Mouse (Mus musculus) limb, embryonic 14.5 days (tissue): Measurements from ENCODE around the gene Qk. TPM values are rescaled to one million over a fixed set of nuclear protein-coding genes. Genes with fewer than 3 reads are reported as not detected.

Experiments used
- ATAC-seq: fragments of 200-750 bp; cut with Nextera tagmentation; 2 replicates; pipeline ENCODE4 v1.8.0; 2017; ENCODE audit warnings: low read depth, moderate number of reproducible peaks, moderate TSS enrichment; ENCODE audit not compliant: low FRiP score
- DNase-seq: peaks from one replicate; pipeline ENCODE4 v3.0.0-alpha.2; 2015; ENCODE audit warnings: low spot score
- H3K27ac ChIP-seq: fragments of 300-500 bp; sonication (generic); replicated peaks from 2 replicates; pipeline ENCODE4 v1.5.1; 2014; ENCODE audit warnings: low read depth, mild to moderate bottlenecking, low read length, moderate library complexity, mixed read lengths
- H3K27me3 ChIP-seq: fragments of 300-500 bp; sonication (generic); 2 replicates; pipeline ENCODE4 v1.6.1; 2014; ENCODE audit warnings: low read length, mixed read lengths; ENCODE audit not compliant: control insufficient read depth, insufficient read depth
- H3K36me3 ChIP-seq: fragments of 300-500 bp; sonication (generic); 2 replicates; pipeline ENCODE4 v1.6.1; 2014; ENCODE audit warnings: mild to moderate bottlenecking, low read length, moderate library complexity, mixed read lengths; ENCODE audit not compliant: control insufficient read depth, insufficient read depth
- H3K4me1 ChIP-seq: fragments of 300-500 bp; sonication (generic); 2 replicates; pipeline ENCODE4 v1.6.1; 2014; ENCODE audit warnings: antibody characterized with exemption, low read length, mixed read lengths; ENCODE audit not compliant: control insufficient read depth, insufficient read depth
- H3K4me2 ChIP-seq: fragments of 300-500 bp; sonication (generic); replicated peaks from 2 replicates; pipeline ENCODE4 v1.6.1; 2014; ENCODE audit warnings: low read depth, mild to moderate bottlenecking, low read length, moderate library complexity; ENCODE audit not compliant: severe bottlenecking
- H3K4me3 ChIP-seq: fragments of 300-500 bp; sonication (generic); replicated peaks from 2 replicates; pipeline ENCODE4 v1.5.1; 2014; ENCODE audit warnings: low read length
- H3K9ac ChIP-seq: fragments of 300-500 bp; sonication (generic); 2 replicates; pipeline ENCODE4 v1.6.1; 2014; ENCODE audit warnings: mild to moderate bottlenecking, low read depth, low read length, moderate library complexity; ENCODE audit not compliant: severe bottlenecking
- H3K9me3 ChIP-seq: fragments of 300-500 bp; sonication (generic); 2 replicates; pipeline ENCODE4 v1.6.1; 2016; ENCODE audit warnings: low read length; ENCODE audit not compliant: control insufficient read depth
- POLR2A ChIP-seq: fragments of 200-500 bp; IDR thresholded peaks from 2 replicates; pipeline ENCODE4 v1.8.0; 2012; ENCODE audit warnings: inconsistent platforms, mild to moderate bottlenecking, moderate library complexity, borderline replicate concordance; ENCODE audit not compliant: insufficient read depth, insufficient read length; ENCODE audit errors: extremely low read depth
- WGBS: fragments of 180-500 bp; shearing (Covaris S2); extraction: QIAGEN DNeasy Blood & Tissue Kit; methylation state at CpG from one replicate; pipeline ENCODE4 v1.1.7; 2014; 5-methylcytosine and 5-hydroxymethylcytosine counted together
- polyA plus RNA-seq, 2 experiments: library from polyadenylated mRNA; depleted of rRNA in 1 of 2; stranded (reverse) in 1 of 2; unstranded in 1 of 2; fragments of >200 nt; fragmentation: Nextera tagmentation in 1 of 2; extraction: Ambion mirVana in 1 of 2; gene quantifications; 2 replicates each; pipeline versions ENCODE4 v1.2.1 to v1.2.3; 2012 to 2014

Gene Qk
- polyA plus RNA-seq, 2 experiments, result 52.7 to 164 TPM

GRCm38 (mm10) chr17:10361882-10362291 lies 42.2 kb upstream of the Qk start:
- ATAC-seq (no peak), DNase-seq (no peak)
- no peak overlapping the region for H3K4me3 ChIP-seq
- no peak for TF ChIP-seq POLR2A
- H3K9me3 ChIP-seq, result no peaks in the 10 kb centered on the region
- H3K4me2 ChIP-seq, result no peak overlapping the region
- H3K36me3 ChIP-seq, result no peaks in the 10 kb centered on the region
- H3K27ac ChIP-seq, result no peak overlapping the region
- WGBS, result 85% methylated on average over 7 of the region's 7 CpGs
- 0 out of 2 replicates have a peak, but pooled peaks cover 2% of the 10 kb centered on the region for H3K4me1 ChIP-seq
- H3K9ac ChIP-seq, result no peak overlapping the region
- no peaks in the 10 kb centered on the region for H3K27me3 ChIP-seq

- 87% methylated on average over 4 of the region's 4 CpGs for WGBS
- no peak for TF ChIP-seq POLR2A
- Histone ChIP-seq H3K9me3 (no peaks in the 10 kb centered on the region), H3K9ac (no peak overlapping the region), H3K4me2 (no peak overlapping the region), H3K4me1 (peaks cover 3% of the 10 kb centered on the region), H3K27ac (no peak overlapping the region), H3K27me3 (no peaks in the 10 kb centered on the region), H3K4me3 (no peak overlapping the region), H3K36me3 (no peaks in the 10 kb centered on the region)
- ATAC-seq (no peak), DNase-seq (no peak)
These were observed 41.1 kb upstream of the Qk start for GRCm38 (mm10) chr17:10360738-10361137.

GRCm38 (mm10) chr17:10359466-10359865 lies 39.8 kb upstream of the Qk start:
- Histone ChIP-seq H3K9ac (no peak overlapping the region), H3K36me3 (no peaks in the 10 kb centered on the region), H3K27ac (no peak overlapping the region), H3K9me3 (no peaks in the 10 kb centered on the region), H3K27me3 (no peaks in the 10 kb centered on the region), H3K4me1 (peaks cover 9% of the 10 kb centered on the region), H3K4me3 (no peak overlapping the region), H3K4me2 (no peak overlapping the region)
- ATAC-seq (no peak), DNase-seq (no peak)
- TF ChIP-seq POLR2A, result no peak
- 65% methylated on average over 14 of the region's 14 CpGs for WGBS

- Histone ChIP-seq H3K9ac (no peak overlapping the region), H3K27me3 (no peaks in the 10 kb centered on the region), H3K9me3 (no peaks in the 10 kb centered on the region), H3K36me3 (no peaks in the 10 kb centered on the region), H3K27ac (no peak overlapping the region), H3K4me2 (no peak overlapping the region), H3K4me1 (peaks cover 9% of the 10 kb centered on the region), H3K4me3 (no peak overlapping the region)
- TF ChIP-seq POLR2A, result no peak
- no peak for ATAC-seq
- 77% methylated on average over 12 of the region's 12 CpGs for WGBS
- no peak for DNase-seq
These were observed 37.7 kb upstream of the Qk start for GRCm38 (mm10) chr17:10357348-10357747.

- Histone ChIP-seq H3K36me3 (no peaks in the 10 kb centered on the region), H3K9ac (no peak overlapping the region), H3K27me3 (no peaks in the 10 kb centered on the region), H3K9me3 (no peaks in the 10 kb centered on the region), H3K4me2 (no peak overlapping the region), H3K27ac (no peak overlapping the region), H3K4me3 (no peak overlapping the region), H3K4me1 (peaks cover 9% of the 10 kb centered on the region)
- DNase-seq (no peak), ATAC-seq (no peak)
- WGBS, result 40% methylated on average over 6 of the region's 6 CpGs
- TF ChIP-seq POLR2A, result no peak
These were observed 36.6 kb upstream of the Qk start for GRCm38 (mm10) chr17:10356294-10356693.

- Histone ChIP-seq H3K4me1 (peaks cover 9% of the 10 kb centered on the region), H3K4me2 (no peak overlapping the region), H3K9ac (no peak overlapping the region), H3K9me3 (no peaks in the 10 kb centered on the region), H3K4me3 (no peak overlapping the region), H3K27ac (no peak overlapping the region), H3K27me3 (no peaks in the 10 kb centered on the region), H3K36me3 (no peaks in the 10 kb centered on the region)
- DNase-seq (no peak), ATAC-seq (no peak)
- no peak for TF ChIP-seq POLR2A
- 2% methylated on average over 8 of the region's 8 CpGs for WGBS
These were observed 36.1 kb upstream of the Qk start for GRCm38 (mm10) chr17:10355746-10356145.
